Mouse (Mus musculus): ENCODE results near the gene Actr3b. TPM values are rescaled to one million over a fixed set of nuclear protein-coding genes. Genes with fewer than 3 reads are reported as not detected.
"Not testable (repeated sequence)": the region's sequence is repeated elsewhere in the genome, so short reads cannot be mapped to it uniquely, and the experiment has no call there.

The Actr3b gene
- polyA plus RNA-seq, 1 experiment from 2014 or later: 0.50 TPM

- WGBS (ENCODE audit: missing documents): 82% methylated on average over 1 of the region's 3 CpGs
- Histone ChIP-seq H3K36me3 (ENCODE audit: inconsistent target) (no peaks in the 10 kb centered on the region), H3K4me3 (ENCODE audit: inconsistent target) (no peak overlapping the region), H3K79me2 (ENCODE audit: inconsistent target) (no peaks in the 10 kb centered on the region), H3K27ac (no peak overlapping the region)
Measured at GRCm38 (mm10) chr5:25830802-25831201, 71.0 kb downstream of the Actr3b start.

GRCm38 (mm10) chr5:25831624-25832023 lies 71.8 kb downstream of the Actr3b start:
- Histone ChIP-seq H3K27ac (no peak overlapping the region), H3K4me3 (ENCODE audit: inconsistent target) (no peak overlapping the region), H3K36me3 (ENCODE audit: inconsistent target) (no peaks in the 10 kb centered on the region), H3K79me2 (ENCODE audit: inconsistent target) (no peaks in the 10 kb centered on the region)
- 67% methylated on average over 5 of the region's 5 CpGs for WGBS (ENCODE audit: missing documents)

GRCm38 (mm10) chr5:25839400-25839799 lies 79.6 kb downstream of the Actr3b start:
- H3K27ac ChIP-seq: no peak overlapping the region
- WGBS (ENCODE audit: missing documents): 35% methylated on average over 4 of the region's 4 CpGs
- no peaks in the 10 kb centered on the region for H3K79me2 ChIP-seq (ENCODE audit: inconsistent target)

GRCm38 (mm10) chr5:25846558-25846957 lies 86.8 kb downstream of the Actr3b start:
- no peaks in the 10 kb centered on the region for H3K36me3 ChIP-seq (ENCODE audit: inconsistent target)
- H3K79me2 ChIP-seq (ENCODE audit: inconsistent target): no peaks in the 10 kb centered on the region
- no peak overlapping the region for H3K4me3 ChIP-seq (ENCODE audit: inconsistent target)
- no peak overlapping the region for H3K27ac ChIP-seq
- 86% methylated on average over 3 of the region's 6 CpGs for WGBS (ENCODE audit: missing documents)

More at GRCm38 (mm10) chr5:25839400-25839799, 79.6 kb downstream of the Actr3b start:
- Histone ChIP-seq H3K36me3 (ENCODE audit: inconsistent target) (no peaks in the 10 kb centered on the region), H3K4me3 (ENCODE audit: inconsistent target) (no peak overlapping the region)

GRCm38 (mm10) chr5:25847154-25847553 lies 87.4 kb downstream of the Actr3b start:
- H3K4me3 ChIP-seq (ENCODE audit: inconsistent target): no peak overlapping the region
- 67% methylated on average over 7 of the region's 7 CpGs for WGBS (ENCODE audit: missing documents)

GRCm38 (mm10) chr5:25848058-25848457 lies 88.3 kb downstream of the Actr3b start:
- no peak overlapping the region for H3K27ac ChIP-seq
- 59% methylated on average over 9 of the region's 9 CpGs for WGBS (ENCODE audit: missing documents)
- H3K36me3 ChIP-seq (ENCODE audit: inconsistent target): no peaks in the 10 kb centered on the region
- no peak overlapping the region for H3K4me3 ChIP-seq (ENCODE audit: inconsistent target)
- no peaks in the 10 kb centered on the region for H3K79me2 ChIP-seq (ENCODE audit: inconsistent target)

More at GRCm38 (mm10) chr5:25847154-25847553, 87.4 kb downstream of the Actr3b start:
- Histone ChIP-seq H3K79me2 (ENCODE audit: inconsistent target) (no peaks in the 10 kb centered on the region), H3K27ac (no peak overlapping the region), H3K36me3 (ENCODE audit: inconsistent target) (no peaks in the 10 kb centered on the region)

- WGBS (ENCODE audit: missing documents): 76% methylated on average over 3 of the region's 3 CpGs
- no peak overlapping the region for H3K4me3 ChIP-seq (ENCODE audit: inconsistent target)
Measured at GRCm38 (mm10) chr5:25866201-25866600, 106.4 kb downstream of the Actr3b start.

GRCm38 (mm10) chr5:25869880-25870279 lies 110.1 kb downstream of the Actr3b start:
- no peaks in the 10 kb centered on the region for H3K79me2 ChIP-seq (ENCODE audit: inconsistent target)
- WGBS (ENCODE audit: missing documents): 64% methylated on average over 8 of the region's 8 CpGs
- no peak overlapping the region for H3K4me3 ChIP-seq (ENCODE audit: inconsistent target)
- no peaks in the 10 kb centered on the region for H3K36me3 ChIP-seq (ENCODE audit: inconsistent target)
- no peak overlapping the region for H3K27ac ChIP-seq

More at GRCm38 (mm10) chr5:25866201-25866600, 106.4 kb downstream of the Actr3b start:
- Histone ChIP-seq H3K79me2 (ENCODE audit: inconsistent target) (no peaks in the 10 kb centered on the region), H3K27ac (no peak overlapping the region), H3K36me3 (ENCODE audit: inconsistent target) (no peaks in the 10 kb centered on the region)

GRCm38 (mm10) chr5:25870632-25871031 lies 110.8 kb downstream of the Actr3b start:
- Histone ChIP-seq H3K4me3 (ENCODE audit: inconsistent target) (no peak overlapping the region), H3K36me3 (ENCODE audit: inconsistent target) (no peaks in the 10 kb centered on the region), H3K27ac (no peak overlapping the region), H3K79me2 (ENCODE audit: inconsistent target) (no peaks in the 10 kb centered on the region)
- WGBS (ENCODE audit: missing documents): 69% methylated on average over 3 of the region's 3 CpGs

- 90% methylated on average over 12 of the region's 12 CpGs for WGBS (ENCODE audit: missing documents)
- H3K4me3 ChIP-seq (ENCODE audit: inconsistent target): no peak overlapping the region
- H3K36me3 ChIP-seq (ENCODE audit: inconsistent target): no peaks in the 10 kb centered on the region
- no peaks in the 10 kb centered on the region for H3K79me2 ChIP-seq (ENCODE audit: inconsistent target)
- H3K27ac ChIP-seq: no peak overlapping the region
Measured at GRCm38 (mm10) chr5:25871342-25872023, 111.7 kb downstream of the Actr3b start.

- Histone ChIP-seq H3K4me3 (ENCODE audit: inconsistent target) (no peak overlapping the region), H3K36me3 (ENCODE audit: inconsistent target) (no peaks in the 10 kb centered on the region), H3K27ac (no peak overlapping the region), H3K79me2 (ENCODE audit: inconsistent target) (no peaks in the 10 kb centered on the region)
- 95% methylated on average over 2 of the region's 2 CpGs for WGBS (ENCODE audit: missing documents)
Measured at GRCm38 (mm10) chr5:25873046-25873445, 113.2 kb downstream of the Actr3b start.

- not testable (repeated sequence) for H3K36me3 ChIP-seq (ENCODE audit: inconsistent target); H3K79me2 ChIP-seq (ENCODE audit: inconsistent target); H3K4me3 ChIP-seq (ENCODE audit: inconsistent target); H3K27ac ChIP-seq
Measured at GRCm38 (mm10) chr5:25875927-25876326, 116.1 kb downstream of the Actr3b start.

- Histone ChIP-seq H3K79me2 (ENCODE audit: inconsistent target) (no peaks in the 10 kb centered on the region), H3K36me3 (ENCODE audit: inconsistent target) (no peaks in the 10 kb centered on the region), H3K4me3 (ENCODE audit: inconsistent target) (no peak overlapping the region), H3K27ac (no peak overlapping the region)
- WGBS (ENCODE audit: missing documents): 84% methylated on average over 5 of the region's 5 CpGs
Measured at GRCm38 (mm10) chr5:25877281-25877680, 117.5 kb downstream of the Actr3b start.

GRCm38 (mm10) chr5:25877996-25878395 lies 118.2 kb downstream of the Actr3b start:
- WGBS (ENCODE audit: missing documents): 81% methylated on average over 3 of the region's 3 CpGs
- Histone ChIP-seq H3K27ac (no peak overlapping the region), H3K36me3 (ENCODE audit: inconsistent target) (no peaks in the 10 kb centered on the region), H3K4me3 (ENCODE audit: inconsistent target) (no peak overlapping the region), H3K79me2 (ENCODE audit: inconsistent target) (no peaks in the 10 kb centered on the region)

- Histone ChIP-seq H3K79me2 (ENCODE audit: inconsistent target) (no peaks in the 10 kb centered on the region), H3K4me3 (ENCODE audit: inconsistent target) (no peak overlapping the region), H3K27ac (no peak overlapping the region), H3K36me3 (ENCODE audit: inconsistent target) (no peaks in the 10 kb centered on the region)
- 76% methylated on average over 3 of the region's 3 CpGs for WGBS (ENCODE audit: missing documents)
Measured at GRCm38 (mm10) chr5:25886708-25887107, 126.9 kb downstream of the Actr3b start.
